In genomic region chr17:14175019-14175418, GRCm38 (mm10) we compare ENCODE assay signal across 20 mouse cellular contexts. TPM values are rescaled to one million over a fixed set of nuclear protein-coding genes. Genes with fewer than 3 reads are reported as not detected.
DNase-seq lines count a peak whose midpoint lies in the region; ATAC-seq and TF ChIP-seq lines count a peak whose summit lies in the region.
"Had no signal": no experiment of that assay in that cellular context is flagged by ENCODE, and none has a peak within 500 bp of the region (broad histone marks: within the 10 kb centered on the region; RNA-seq: fewer than 3 reads in every experiment).

No protein-coding gene starts in this region.

- TF ChIP-seq POLR2A in cortical plate, adult 2 months (IDR thresholded peaks at IDR 0.05; ENCODE audit: extremely low read depth, insufficient read depth, low read length) = no peak

- no peak for TF ChIP-seq CTCF in cortical plate, adult 2 months (IDR thresholded peaks at IDR 0.05; ENCODE audit: extremely low read depth, insufficient read depth, low read length)
- no peak for TF ChIP-seq CTCF in intestine, postnatal 0 days (IDR thresholded peaks at IDR 0.05; ENCODE audit: low read depth)

- H3K9ac ChIP-seq in kidney, embryonic 16.5 days (replicated peaks; ENCODE audit: low read length) = no peak overlapping the region
- H3K9ac ChIP-seq in intestine, postnatal 0 days (ENCODE audit: low read depth, low read length) = no peak overlapping the region
- no peak overlapping the region for H3K9ac ChIP-seq in stomach, embryonic 15.5 days
- H3K9ac ChIP-seq: forebrain, postnatal 0 days; heart, embryonic 15.5 days; hindbrain, embryonic 13.5 days; limb, embryonic 12.5 days; midbrain, embryonic 12.5 days had no signal

- H3K9me3 ChIP-seq in kidney, embryonic 16.5 days (ENCODE audit: low read length) = no peaks in the 10 kb centered on the region
- no peaks in the 10 kb centered on the region for H3K9me3 ChIP-seq in intestine, postnatal 0 days (ENCODE audit: control insufficient read depth)
- no peaks in the 10 kb centered on the region for H3K9me3 ChIP-seq in stomach, embryonic 15.5 days
- no peaks in the 10 kb centered on the region for H3K9me3 ChIP-seq in forebrain, embryonic 10.5 days
- H3K9me3 ChIP-seq: heart, embryonic 15.5 days; hindbrain, embryonic 13.5 days; limb, embryonic 12.5 days; midbrain, embryonic 12.5 days had no signal

- H3K4me3 ChIP-seq in kidney, embryonic 16.5 days (ENCODE audit: low read length) = no peak overlapping the region
- H3K4me3 ChIP-seq in cortical plate, adult 2 months (ENCODE audit: insufficient read depth, low read length) = no peak overlapping the region
- H3K4me3 ChIP-seq in intestine, postnatal 0 days (ENCODE audit: low read depth, low read length) = no peak overlapping the region
- no peak overlapping the region for H3K4me3 ChIP-seq in stomach, embryonic 15.5 days (replicated peaks)
- no peak overlapping the region for H3K4me3 ChIP-seq in forebrain, embryonic 10.5 days
- H3K4me3 ChIP-seq: heart, adult 2 months; heart, embryonic 15.5 days; hindbrain, embryonic 13.5 days; limb, embryonic 12.5 days; midbrain, embryonic 12.5 days had no signal

- H3K4me2 ChIP-seq in kidney, embryonic 16.5 days (replicated peaks; ENCODE audit: low read depth, low read length) = no peak overlapping the region
- no peak overlapping the region for H3K4me2 ChIP-seq in intestine, postnatal 0 days (replicated peaks; ENCODE audit: low read depth)
- no peak overlapping the region for H3K4me2 ChIP-seq in stomach, embryonic 15.5 days
- H3K4me2 ChIP-seq: heart, embryonic 15.5 days; hindbrain, embryonic 13.5 days; limb, embryonic 12.5 days; midbrain, embryonic 12.5 days had no signal

- peaks cover 75% of the 10 kb centered on the region for H3K4me1 ChIP-seq in kidney, embryonic 16.5 days (ENCODE audit: insufficient read depth, low read length)
- H3K4me1 ChIP-seq in cortical plate, adult 2 months (ENCODE audit: control insufficient read depth, insufficient read depth, low read length) = peaks cover 26% of the 10 kb centered on the region
- H3K4me1 ChIP-seq in intestine, postnatal 0 days (replicated peaks; ENCODE audit: control insufficient read depth, insufficient read depth, low read length) = 0 out of 2 replicates have a peak, but pooled peaks cover 9% of the 10 kb centered on the region
- peaks cover 36% of the 10 kb centered on the region; the same call in 1 of the 2 replicates for H3K4me1 ChIP-seq in stomach, embryonic 15.5 days
- peaks cover 38% of the 10 kb centered on the region for H3K4me1 ChIP-seq in forebrain, embryonic 10.5 days
- H3K4me1 ChIP-seq: midbrain, embryonic 12.5 days had no signal

- H3K27me3 ChIP-seq in kidney, embryonic 16.5 days (ENCODE audit: insufficient read depth, low read length) = no peaks in the 10 kb centered on the region
- no peaks in the 10 kb centered on the region for H3K27me3 ChIP-seq in intestine, postnatal 0 days (replicated peaks; ENCODE audit: control insufficient read depth, insufficient read depth, low read length)
- no peaks in the 10 kb centered on the region for H3K27me3 ChIP-seq in stomach, embryonic 15.5 days (replicated peaks)
- peaks cover 6% of the 10 kb centered on the region; the same call in 1 of the 2 replicates for H3K27me3 ChIP-seq in forebrain, embryonic 10.5 days (ENCODE audit: poor library complexity, severe bottlenecking)
- H3K27me3 ChIP-seq: limb, embryonic 12.5 days; midbrain, embryonic 12.5 days had no signal

- no peak for DNase-seq in kidney, postnatal 10 days
- no peak for DNase-seq in forebrain, embryonic 10.5 days (ENCODE audit: extremely low spot score, low spot score)
- no peak for DNase-seq in embryo, embryonic 9.5 days (ENCODE audit: extremely low spot score)
- DNase-seq: adrenal gland, postnatal 25 days; cerebellum, adult 9-11 months; gastrocnemius, postnatal 14 days; heart, adult 2 months; heart, postnatal 36 days; lung, adult 2 months; lung, postnatal 14 days; thymus, postnatal 4 days had no signal

- no peak for ATAC-seq in kidney, embryonic 16.5 days (ENCODE audit: low FRiP score, low TSS enrichment)
- peak; percentile 71 for ATAC-seq in intestine, postnatal 0 days
- 0 out of 2 replicates have a peak, but pooled peaks have one; percentile 11 for ATAC-seq in stomach, embryonic 15.5 days (ENCODE audit: insufficient read depth, low FRiP score, low read depth)

- H3K27ac ChIP-seq in kidney, embryonic 16.5 days (ENCODE audit: low read length) = peak overlapping the region; percentile 72; the same call in 1 of the 2 replicates
- peak overlapping the region; percentile 63; the same call in 1 of the 2 replicates for H3K27ac ChIP-seq in cortical plate, adult 2 months (ENCODE audit: insufficient read depth, low read length)
- H3K27ac ChIP-seq in intestine, postnatal 0 days (ENCODE audit: low read depth, low read length) = no peak overlapping the region; the same call in 1 of the 2 replicates
- no peak overlapping the region for H3K27ac ChIP-seq in stomach, embryonic 15.5 days
- no peak overlapping the region for H3K27ac ChIP-seq in forebrain, embryonic 10.5 days
- H3K27ac ChIP-seq: heart, adult 2 months; heart, embryonic 15.5 days; hindbrain, embryonic 13.5 days; limb, embryonic 12.5 days; midbrain, embryonic 12.5 days had no signal

- WGBS in kidney, embryonic 16.5 days = 72% methylated on average over 4 of the region's 4 CpGs
- WGBS in intestine, postnatal 0 days = 44% methylated on average over 4 of the region's 4 CpGs
- WGBS in stomach, embryonic 15.5 days = 66% methylated on average over 4 of the region's 4 CpGs
- WGBS in forebrain, embryonic 10.5 days = 86% methylated on average over 4 of the region's 4 CpGs

- H3K36me3 ChIP-seq in kidney, embryonic 16.5 days (ENCODE audit: insufficient read depth, low read length) = no peaks in the 10 kb centered on the region
- no peaks in the 10 kb centered on the region for H3K36me3 ChIP-seq in intestine, postnatal 0 days (ENCODE audit: control insufficient read depth, insufficient read depth)
- no peaks in the 10 kb centered on the region for H3K36me3 ChIP-seq in stomach, embryonic 15.5 days
- no peaks in the 10 kb centered on the region for H3K36me3 ChIP-seq in forebrain, embryonic 10.5 days (replicated peaks)
- H3K36me3 ChIP-seq: heart, embryonic 15.5 days; hindbrain, embryonic 13.5 days; limb, embryonic 12.5 days; midbrain, embryonic 12.5 days had no signal

RNA-seq across cellular contexts. Expression of gene Dact2, which starts 29.1 kb away (rescaled TPM):
- polyA plus RNA-seq in kidney, embryonic 16.5 days (2015; fragmentation: Nextera tagmentation; extraction: Ambion mirVana) = 15.0 and 17.7 TPM in 2 replicates
- polyA plus RNA-seq in cortical plate, adult 2 months (2012; rRNA removed) = 69.7 and 71.4 TPM in 2 replicates
- 6.2 and 7.8 TPM in 2 replicates for polyA plus RNA-seq in intestine, postnatal 0 days (2015; fragmentation: Nextera tagmentation; extraction: Ambion mirVana)
- polyA plus RNA-seq in stomach, embryonic 15.5 days (2015; fragmentation: Nextera tagmentation; extraction: Ambion mirVana) = 5.2 and 7.1 TPM in 2 replicates
- 0.33 and 0.52 TPM in 2 replicates for polyA plus RNA-seq in forebrain, embryonic 10.5 days (2016; fragmentation: Nextera tagmentation; extraction: Ambion mirVana)

Comparison
In these comparisons a context has a peak if more than half of its experiments do, and no peak if none do; other contexts are left out.
1. H3K27ac ChIP-seq: peak in kidney, embryonic 16.5 days (single experiment) and cortical plate, adult 2 months (single experiment); none in intestine, postnatal 0 days (single experiment), stomach, embryonic 15.5 days (single experiment) and forebrain, embryonic 10.5 days (single experiment).